Mouse (Mus musculus): ENCODE data around the gene Gramd2. TPM values are rescaled to one million over a fixed set of nuclear protein-coding genes. Genes with fewer than 3 reads are reported as not detected.

Gene Gramd2
- polyA plus RNA-seq, 1 experiment from 2014 or later, result 0.18 TPM

Other genes with a start within 250 kb of the Gramd2 start
- 16.4 and 22.2 TPM in 2 replicates for gene Arih1, start 193.5 kb upstream of the Gramd2 start, polyA plus RNA-seq (2016; fragmentation: Nextera tagmentation; extraction: Ambion mirVana)
- 63.6 and 67.8 TPM in 2 replicates for gene Hexa, start 140.6 kb upstream of the Gramd2 start, polyA plus RNA-seq (2016; fragmentation: Nextera tagmentation; extraction: Ambion mirVana)
- gene Tmem202, start 140.3 kb upstream of the Gramd2 start, polyA plus RNA-seq (2016; fragmentation: Nextera tagmentation; extraction: Ambion mirVana), result 0.11 and 0.26 TPM in 2 replicates
- 0.06 TPM in 1 of 2 replicates, not detected in the other for gene Celf6, start 102.2 kb upstream of the Gramd2 start, polyA plus RNA-seq (2016; fragmentation: Nextera tagmentation; extraction: Ambion mirVana)
- gene Parp6, start 62.9 kb upstream of the Gramd2 start, polyA plus RNA-seq (2016; fragmentation: Nextera tagmentation; extraction: Ambion mirVana), result 19.3 and 23.9 TPM in 2 replicates
- gene Pkm, start 23.8 kb upstream of the Gramd2 start, polyA plus RNA-seq (2016; fragmentation: Nextera tagmentation; extraction: Ambion mirVana), result 2,435 and 2,436 TPM in 2 replicates
- 12.4 and 14.4 TPM in 2 replicates for gene Senp8, start 70.6 kb downstream of the Gramd2 start, polyA plus RNA-seq (2016; fragmentation: Nextera tagmentation; extraction: Ambion mirVana)
- 9.5 and 10.2 TPM in 2 replicates for gene Myo9a, start 70.8 kb downstream of the Gramd2 start, polyA plus RNA-seq (2016; fragmentation: Nextera tagmentation; extraction: Ambion mirVana)